Mouse (Mus musculus) hindbrain, embryonic 15.5 days (tissue): ENCODE measurements around the gene Zfp652. TPM values are rescaled to one million over a fixed set of nuclear protein-coding genes. Genes with fewer than 3 reads are reported as not detected.

ENCODE experiments used
- ATAC-seq: fragments of 200-750 bp; cut with Nextera tagmentation; 2 replicates; pipeline ENCODE4 v1.8.0; 2017; ENCODE audit warnings: low read depth, moderate number of reproducible peaks, moderate TSS enrichment; ENCODE audit not compliant: low FRiP score
- H3K27ac ChIP-seq: fragments of 300-500 bp; sonication (generic); replicated peaks from 2 replicates; pipeline ENCODE4 v1.5.1; 2015; ENCODE audit warnings: mild to moderate bottlenecking, inconsistent platforms
- H3K27me3 ChIP-seq: fragments of 300-500 bp; sonication (generic); 2 replicates; pipeline ENCODE4 v1.6.1; 2015; ENCODE audit warnings: control low read depth, inconsistent platforms
- H3K36me3 ChIP-seq: fragments of 300-500 bp; sonication (generic); 2 replicates; pipeline ENCODE4 v1.6.1; 2015; ENCODE audit warnings: control low read depth, inconsistent platforms
- H3K4me1 ChIP-seq: fragments of 300-500 bp; sonication (generic); replicated peaks from 2 replicates; pipeline ENCODE4 v1.6.1; 2015; ENCODE audit warnings: control low read depth, inconsistent platforms
- H3K4me2 ChIP-seq: fragments of 300-500 bp; sonication (generic); 2 replicates; pipeline ENCODE4 v1.6.1; 2015; ENCODE audit warnings: moderate library complexity, mild to moderate bottlenecking, inconsistent platforms
- H3K4me3 ChIP-seq: fragments of 300-500 bp; sonication (generic); 2 replicates; pipeline ENCODE4 v1.5.1; 2015; ENCODE audit warnings: mild to moderate bottlenecking, inconsistent platforms
- H3K9ac ChIP-seq: fragments of 300-500 bp; sonication (generic); 2 replicates; pipeline ENCODE4 v1.6.1; 2015; ENCODE audit warnings: inconsistent platforms
- H3K9me3 ChIP-seq: fragments of 300-500 bp; sonication (generic); 2 replicates; pipeline ENCODE4 v1.6.1; 2016; ENCODE audit warnings: control low read depth, inconsistent platforms
- WGBS: fragments of 180-500 bp; shearing (Covaris S2); methylation state at CpG from one replicate; pipeline ENCODE4 v1.1.7; 2015; 5-methylcytosine and 5-hydroxymethylcytosine counted together
- polyA plus RNA-seq: library from polyadenylated mRNA; unstranded; fragments of >200 nt; fragmentation: Nextera tagmentation; extraction: Ambion mirVana; gene quantifications from 2 replicates; pipeline ENCODE4 v1.2.1, GENCODE M21; 2015

Gene Zfp652
- polyA plus RNA-seq, 1 experiment from 2014 or later = 26.1 TPM

- H3K27ac ChIP-seq = no peak overlapping the region
- no peak for ATAC-seq
- no peak overlapping the region for H3K4me3 ChIP-seq
- peaks cover 36% of the 10 kb centered on the region for H3K4me1 ChIP-seq
- no peak overlapping the region for H3K9ac ChIP-seq
- no peaks in the 10 kb centered on the region for H3K9me3 ChIP-seq
- WGBS = 33% methylated on average over 4 of the region's 4 CpGs
- H3K4me2 ChIP-seq = no peak overlapping the region
- no peaks in the 10 kb centered on the region for H3K36me3 ChIP-seq
- peaks cover 90% of the 10 kb centered on the region for H3K27me3 ChIP-seq
Observed at GRCm38 (mm10) chr11:95829526-95830050, 117.1 kb downstream of the Zfp652 start.

DNA sequence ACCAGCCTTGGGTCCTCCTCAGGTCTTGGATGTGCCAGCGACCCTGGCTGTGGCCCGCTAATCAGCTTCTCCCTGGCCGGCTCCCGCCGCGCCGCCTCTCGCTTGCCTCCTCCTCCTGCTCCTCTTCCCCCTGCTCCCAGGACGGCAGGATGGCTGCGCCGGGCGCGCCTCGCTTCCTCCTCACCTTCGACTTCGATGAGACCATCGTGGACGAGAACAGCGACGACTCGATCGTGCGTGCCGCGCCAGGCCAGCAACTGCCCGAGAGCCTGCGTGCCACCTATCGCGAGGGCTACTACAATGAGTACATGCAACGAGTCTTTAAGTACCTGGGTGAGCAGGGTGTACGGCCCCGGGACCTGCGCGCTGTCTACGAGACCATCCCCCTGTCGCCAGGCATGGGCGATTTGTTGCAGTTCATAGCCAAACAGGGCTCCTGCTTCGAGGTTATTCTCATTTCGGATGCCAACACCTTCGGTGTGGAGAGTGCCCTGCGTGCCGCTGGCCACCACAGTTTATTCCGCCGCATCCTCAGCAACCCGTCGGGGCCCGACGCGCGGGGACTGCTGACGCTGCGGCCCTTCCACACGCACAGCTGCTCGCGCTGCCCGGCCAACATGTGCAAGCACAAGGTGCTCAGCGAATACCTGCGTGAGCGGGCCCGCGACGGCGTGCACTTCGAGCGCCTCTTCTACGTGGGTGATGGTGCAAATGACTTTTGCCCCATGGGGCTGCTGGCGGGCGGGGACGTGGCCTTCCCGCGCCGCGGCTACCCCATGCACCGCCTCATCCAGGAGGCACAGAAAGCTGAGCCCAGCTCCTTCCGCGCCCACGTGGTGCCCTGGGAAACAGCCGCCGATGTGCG lies 118.2 kb downstream of the Zfp652 start:
- H3K27ac ChIP-seq = no peak overlapping the region
- no peak overlapping the region for H3K9ac ChIP-seq
- H3K4me3 ChIP-seq = peak overlapping the region; percentile 27
- H3K36me3 ChIP-seq = no peaks in the 10 kb centered on the region
- H3K27me3 ChIP-seq = peaks cover 90% of the 10 kb centered on the region
- H3K9me3 ChIP-seq = no peaks in the 10 kb centered on the region
- H3K4me1 ChIP-seq = peaks cover 28% of the 10 kb centered on the region
- no peak for ATAC-seq
- peak overlapping the region; percentile 49 for H3K4me2 ChIP-seq
- WGBS = 3% methylated on average over 80 of the region's 80 CpGs

DNA sequence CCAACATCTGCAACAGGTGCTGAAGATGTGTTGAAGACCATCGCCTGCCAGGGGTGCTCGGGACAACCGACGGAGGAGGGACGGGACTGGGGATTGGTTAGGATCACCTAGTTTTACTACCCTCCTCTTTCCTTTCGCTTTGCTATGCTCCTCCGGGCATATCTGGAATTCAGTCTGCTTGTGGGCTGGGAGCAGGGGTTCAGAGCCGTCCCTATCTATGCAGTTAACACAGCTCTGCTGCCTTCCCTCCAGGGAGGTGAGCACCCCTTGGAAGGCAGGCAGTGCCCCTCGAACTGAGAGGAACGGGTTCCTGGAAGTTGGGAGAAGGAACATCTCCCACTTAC lies 118.8 kb downstream of the Zfp652 start:
- Histone ChIP-seq H3K27ac (no peak overlapping the region), H3K4me3 (peak overlapping the region; percentile 27), H3K9ac (no peak overlapping the region), H3K36me3 (no peaks in the 10 kb centered on the region), H3K9me3 (no peaks in the 10 kb centered on the region), H3K27me3 (peaks cover 94% of the 10 kb centered on the region), H3K4me1 (peaks cover 28% of the 10 kb centered on the region), H3K4me2 (peak overlapping the region; percentile 49)
- 4% methylated on average over 10 of the region's 10 CpGs for WGBS
- ATAC-seq = no peak

GRCm38 (mm10) chr11:95831641-95832040 lies 119.2 kb downstream of the Zfp652 start:
- Histone ChIP-seq H3K4me2 (peak overlapping the region; percentile 49; the same call in 1 of the 2 replicates), H3K27ac (no peak overlapping the region), H3K4me3 (peak overlapping the region; percentile 27; the same call in 1 of the 2 replicates), H3K9me3 (no peaks in the 10 kb centered on the region), H3K27me3 (peaks cover 90% of the 10 kb centered on the region), H3K4me1 (peaks cover 28% of the 10 kb centered on the region), H3K9ac (no peak overlapping the region), H3K36me3 (no peaks in the 10 kb centered on the region)
- ATAC-seq = no peak
- 5% methylated on average over 14 of the region's 15 CpGs for WGBS

GRCm38 (mm10) chr11:95832129-95833005 lies 119.9 kb downstream of the Zfp652 start:
- Histone ChIP-seq H3K9me3 (no peaks in the 10 kb centered on the region), H3K4me3 (no peak overlapping the region), H3K9ac (no peak overlapping the region), H3K27me3 (peaks cover 85% of the 10 kb centered on the region), H3K4me1 (peaks cover 28% of the 10 kb centered on the region), H3K4me2 (no peak overlapping the region), H3K36me3 (no peaks in the 10 kb centered on the region), H3K27ac (no peak overlapping the region)
- WGBS = 38% methylated on average over 18 of the region's 18 CpGs
- ATAC-seq = no peak

- Histone ChIP-seq H3K4me1 (peaks cover 28% of the 10 kb centered on the region), H3K4me3 (no peak overlapping the region), H3K9ac (no peak overlapping the region), H3K36me3 (no peaks in the 10 kb centered on the region), H3K27ac (no peak overlapping the region), H3K4me2 (no peak overlapping the region), H3K9me3 (no peaks in the 10 kb centered on the region), H3K27me3 (peaks cover 80% of the 10 kb centered on the region)
- no peak for ATAC-seq
- 27% methylated on average over 8 of the region's 8 CpGs for WGBS
Observed at GRCm38 (mm10) chr11:95833006-95833570, 120.6 kb downstream of the Zfp652 start.

DNA sequence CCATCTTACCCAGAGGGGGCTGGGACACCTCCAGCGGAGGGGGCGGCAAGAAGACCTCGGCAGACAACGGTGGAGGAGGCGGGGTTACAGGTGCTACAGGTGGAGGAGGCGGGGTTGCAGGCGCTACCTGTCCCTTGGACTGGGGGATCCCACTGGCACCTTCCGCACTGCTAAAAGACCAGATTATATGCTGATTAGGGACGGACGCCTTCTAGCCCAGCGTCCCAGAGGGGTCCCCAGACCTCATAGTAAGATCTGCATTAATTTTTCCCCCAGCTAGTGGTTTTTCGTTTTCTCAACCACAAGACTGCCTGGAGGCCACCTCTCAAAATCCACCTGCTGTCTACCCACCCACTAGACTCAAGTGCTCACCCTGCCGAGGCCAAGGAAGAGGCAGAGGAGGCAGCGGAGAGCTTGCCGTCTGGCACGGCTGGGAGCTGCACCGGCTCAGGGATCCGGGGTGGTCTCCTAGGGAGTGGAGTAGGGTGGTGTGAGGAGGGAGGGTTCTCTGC lies 121.2 kb downstream of the Zfp652 start:
- Histone ChIP-seq H3K9ac (no peak overlapping the region), H3K27ac (no peak overlapping the region), H3K4me1 (peaks cover 28% of the 10 kb centered on the region), H3K4me3 (no peak overlapping the region), H3K36me3 (no peaks in the 10 kb centered on the region), H3K9me3 (no peaks in the 10 kb centered on the region), H3K27me3 (peaks cover 77% of the 10 kb centered on the region), H3K4me2 (no peak overlapping the region)
- no peak for ATAC-seq
- 14% methylated on average over 18 of the region's 18 CpGs for WGBS

DNA sequence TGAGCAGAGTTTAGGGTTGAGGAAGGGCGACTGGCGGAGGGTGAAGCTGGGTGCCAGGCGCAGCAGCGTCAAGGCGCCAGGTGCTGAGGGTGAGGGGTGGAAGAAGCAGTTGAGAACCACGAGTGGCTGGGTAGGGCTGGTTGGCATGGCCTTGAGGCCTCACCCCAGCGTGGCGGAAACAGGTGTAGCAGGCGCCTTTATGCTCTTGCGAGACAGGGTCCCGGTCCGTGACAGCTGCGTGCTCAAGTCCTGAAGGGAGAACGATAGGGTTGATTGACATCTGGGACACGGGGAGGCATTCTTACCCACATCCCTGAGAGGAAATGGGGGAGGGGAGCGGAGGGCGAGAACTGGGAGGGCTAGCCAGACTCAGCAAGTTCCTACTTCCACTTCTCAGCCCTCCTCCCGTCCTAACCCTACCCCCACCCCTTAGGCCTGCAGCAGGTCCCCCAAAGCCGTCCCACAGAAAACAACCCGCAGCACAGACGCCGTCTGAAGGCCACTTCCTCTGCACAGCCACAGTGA lies 121.7 kb downstream of the Zfp652 start:
- no peaks in the 10 kb centered on the region for H3K9me3 ChIP-seq
- H3K4me3 ChIP-seq = no peak overlapping the region
- H3K4me2 ChIP-seq = no peak overlapping the region
- no peak overlapping the region for H3K9ac ChIP-seq
- 11% methylated on average over 22 of the region's 22 CpGs for WGBS
- peaks cover 71% of the 10 kb centered on the region for H3K27me3 ChIP-seq
- no peak overlapping the region for H3K27ac ChIP-seq
- peaks cover 28% of the 10 kb centered on the region for H3K4me1 ChIP-seq
- no peaks in the 10 kb centered on the region for H3K36me3 ChIP-seq
- no peak for ATAC-seq

- WGBS = 27% methylated on average over 15 of the region's 15 CpGs
- H3K4me2 ChIP-seq = no peak overlapping the region
- no peak overlapping the region for H3K9ac ChIP-seq
- no peak overlapping the region for H3K4me3 ChIP-seq
- no peaks in the 10 kb centered on the region for H3K36me3 ChIP-seq
- peaks cover 26% of the 10 kb centered on the region for H3K4me1 ChIP-seq
- H3K27ac ChIP-seq = no peak overlapping the region
- H3K9me3 ChIP-seq = no peaks in the 10 kb centered on the region
- peaks cover 63% of the 10 kb centered on the region for H3K27me3 ChIP-seq
- no peak for ATAC-seq
Observed at GRCm38 (mm10) chr11:95834742-95835710, 122.6 kb downstream of the Zfp652 start.

- Histone ChIP-seq H3K9ac (no peak overlapping the region), H3K9me3 (no peaks in the 10 kb centered on the region), H3K27ac (no peak overlapping the region), H3K4me3 (no peak overlapping the region), H3K4me1 (peaks cover 18% of the 10 kb centered on the region), H3K27me3 (peaks cover 55% of the 10 kb centered on the region), H3K36me3 (no peaks in the 10 kb centered on the region), H3K4me2 (no peak overlapping the region)
- ATAC-seq = no peak
- 44% methylated on average over 6 of the region's 6 CpGs for WGBS
Observed at GRCm38 (mm10) chr11:95835832-95836231, 123.4 kb downstream of the Zfp652 start.

DNA sequence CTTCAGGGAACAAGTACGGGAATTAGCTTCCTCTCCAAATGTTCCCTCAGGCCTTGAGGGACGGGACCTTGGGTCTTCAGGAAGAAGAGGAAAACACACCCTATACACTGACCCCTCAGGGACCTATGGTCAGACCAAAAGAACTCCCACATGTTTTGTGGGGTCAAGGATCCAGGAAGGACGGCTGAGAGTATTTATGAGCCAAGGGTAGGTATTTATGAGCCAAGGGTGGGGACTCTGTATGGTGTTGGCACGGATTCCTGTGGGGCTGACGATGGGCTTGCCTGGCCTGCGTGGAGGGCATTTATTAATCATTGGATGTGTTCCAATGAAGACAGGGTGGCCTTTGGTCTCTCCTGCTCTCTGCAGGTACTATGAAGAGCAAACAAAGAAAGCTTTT lies 124.0 kb downstream of the Zfp652 start:
- H3K4me2 ChIP-seq = no peak overlapping the region
- H3K4me1 ChIP-seq = peaks cover 12% of the 10 kb centered on the region
- 63% methylated on average over 6 of the region's 6 CpGs for WGBS
- no peaks in the 10 kb centered on the region for H3K36me3 ChIP-seq
- H3K9me3 ChIP-seq = no peaks in the 10 kb centered on the region
- H3K4me3 ChIP-seq = no peak overlapping the region
- no peak overlapping the region for H3K27ac ChIP-seq
- peaks cover 49% of the 10 kb centered on the region for H3K27me3 ChIP-seq
- no peak overlapping the region for H3K9ac ChIP-seq
- no peak for ATAC-seq
